Mouse (Mus musculus) heart, postnatal 0 days (tissue): ENCODE measurements around the gene Lasp1. TPM values are rescaled to one million over a fixed set of nuclear protein-coding genes. Genes with fewer than 3 reads are reported as not detected.
"Not testable (repeated sequence)": the region's sequence is repeated elsewhere in the genome, so short reads cannot be mapped to it uniquely, and the experiment has no call there.

Experiments used
- ATAC-seq: fragments of 200-750 bp; cut with Nextera tagmentation; 2 replicates; pipeline ENCODE4 v1.8.0; 2017; ENCODE audit warnings: low read depth, moderate number of reproducible peaks, moderate library complexity; ENCODE audit not compliant: insufficient read depth
- DNase-seq: peaks from one replicate; pipeline ENCODE4 v3.0.0-alpha.2; 2016; ENCODE audit warnings: low spot score
- H3K27ac ChIP-seq: fragments of 300-500 bp; sonication (generic); 2 replicates; pipeline ENCODE4 v1.5.1; 2014; ENCODE audit warnings: low read depth, mild to moderate bottlenecking
- H3K27me3 ChIP-seq: fragments of 300-500 bp; sonication (generic); 2 replicates; pipeline ENCODE4 v1.6.1; 2014; ENCODE audit warnings: low read length, mixed read lengths; ENCODE audit not compliant: control insufficient read depth, insufficient read depth
- H3K36me3 ChIP-seq: fragments of 300-500 bp; sonication (generic); replicated peaks from 2 replicates; pipeline ENCODE4 v1.6.1; 2014; ENCODE audit warnings: low read length, mixed read lengths; ENCODE audit not compliant: control insufficient read depth, insufficient read depth
- H3K4me1 ChIP-seq: fragments of 300-500 bp; sonication (generic); 2 replicates; pipeline ENCODE4 v1.6.1; 2014; ENCODE audit warnings: antibody characterized with exemption; ENCODE audit not compliant: control insufficient read depth, insufficient read depth
- H3K4me2 ChIP-seq: fragments of 300-500 bp; sonication (generic); 2 replicates; pipeline ENCODE4 v1.6.1; 2014; ENCODE audit warnings: low read depth, mild to moderate bottlenecking, low read length, moderate library complexity
- H3K4me3 ChIP-seq: fragments of 300-500 bp; sonication (generic); 2 replicates; pipeline ENCODE4 v1.5.1; 2014; ENCODE audit warnings: low read depth, low read length
- H3K9ac ChIP-seq: fragments of 300-500 bp; sonication (generic); replicated peaks from 2 replicates; pipeline ENCODE4 v1.6.1; 2014; ENCODE audit warnings: low read depth, low read length, mixed read lengths
- H3K9me3 ChIP-seq: fragments of 300-500 bp; sonication (generic); replicated peaks from 2 replicates; pipeline ENCODE4 v1.6.1; 2016; ENCODE audit warnings: low read length; ENCODE audit not compliant: control insufficient read depth
- CTCF ChIP-seq: IDR thresholded peaks from 2 replicates; pipeline ENCODE4 v1.5.1; 2016; ENCODE audit warnings: antibody characterized with exemption, control low read depth, low read depth
- EP300 ChIP-seq: IDR thresholded peaks from 2 replicates; pipeline ENCODE4 v1.6.1; 2016; ENCODE audit warnings: antibody characterized with exemption, low read depth
- WGBS: fragments of 180-500 bp; shearing (Covaris S2); extraction: QIAGEN DNeasy Blood & Tissue Kit; methylation state at CpG from one replicate; pipeline ENCODE4 v1.1.7; 2014; 5-methylcytosine and 5-hydroxymethylcytosine counted together
- polyA plus RNA-seq: library from polyadenylated mRNA; unstranded; fragments of >200 nt; fragmentation: Nextera tagmentation; extraction: Ambion mirVana; gene quantifications from 2 replicates; pipeline ENCODE4 v1.2.1, GENCODE M21; 2015
- total RNA-seq: library from RNA; depleted of rRNA; stranded (reverse); fragments of >200 nt; gene quantifications from 2 replicates; pipeline ENCODE4 v1.2.3, GENCODE M21; 2014; ENCODE audit warnings: low replicate concordance

Lasp1 gene
- total and polyA plus RNA-seq, 2 experiments from 2014 or later = 27.8 to 45.7 TPM

DNA sequence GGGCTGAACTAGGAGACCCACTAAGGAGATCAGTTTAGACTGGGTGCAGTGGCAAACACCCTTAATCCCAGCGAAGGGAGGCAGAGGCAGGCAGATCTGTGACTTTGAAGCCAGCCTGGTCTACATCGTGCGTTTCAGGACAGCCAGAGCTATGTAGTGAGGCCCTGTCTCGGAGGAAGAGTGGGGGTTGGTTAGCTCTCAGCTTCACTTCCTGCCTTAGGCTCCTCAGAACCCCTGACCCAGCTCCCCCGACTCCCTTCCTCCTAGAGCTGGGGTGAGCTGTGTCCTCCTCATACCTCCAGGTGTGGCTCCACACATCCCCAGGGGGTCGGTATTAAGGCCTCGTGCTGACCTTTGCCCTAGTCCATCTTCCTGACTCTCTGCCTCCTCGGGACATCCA lies 37.7 kb downstream of the Lasp1 start:
- Histone ChIP-seq H3K27ac (peak overlapping the region; percentile 62), H3K4me3 (no peak overlapping the region), H3K4me2 (no peak overlapping the region), H3K27me3 (no peaks in the 10 kb centered on the region), H3K36me3 (peaks cover 35% of the 10 kb centered on the region), H3K4me1 (0 out of 2 replicates have a peak, but pooled peaks cover 2% of the 10 kb centered on the region), H3K9ac (peak overlapping the region; percentile 31; the same call in 1 of the 2 replicates), H3K9me3 (no peaks in the 10 kb centered on the region)
- TF ChIP-seq CTCF (no peak), EP300 (no peak)
- 53% methylated on average over 8 of the region's 8 CpGs for WGBS
- DNase-seq (no peak), ATAC-seq (no peak)

DNA sequence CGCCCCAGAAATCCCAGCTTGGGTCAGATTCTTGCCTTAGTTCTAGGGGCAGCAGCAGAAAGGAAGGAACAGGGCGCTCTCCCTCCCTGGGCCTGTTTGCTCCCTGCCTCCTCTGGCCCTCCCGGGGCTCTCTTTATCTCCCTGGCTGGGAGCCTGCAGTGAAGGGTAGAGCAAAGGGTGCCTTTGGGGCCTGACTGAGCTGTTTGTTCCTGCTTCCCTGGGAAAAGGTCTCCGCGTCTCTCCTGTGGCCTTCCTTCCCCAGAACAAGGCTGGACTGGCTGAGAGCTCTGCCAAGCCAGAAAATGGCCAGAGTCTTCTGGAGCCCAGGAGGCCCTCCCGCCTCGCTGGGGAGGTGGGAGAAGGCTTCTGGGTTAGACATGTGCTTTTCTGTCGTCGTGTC lies 38.3 kb downstream of the Lasp1 start:
- 46% methylated on average over 9 of the region's 9 CpGs for WGBS
- Histone ChIP-seq H3K9ac (peak overlapping the region; percentile 31; the same call in 1 of the 2 replicates), H3K27ac (peak overlapping the region; percentile 62), H3K36me3 (peaks cover 35% of the 10 kb centered on the region)
- not testable (repeated sequence) for DNase-seq, H3K9me3 ChIP-seq, H3K4me2 ChIP-seq, H3K4me3 ChIP-seq, H3K4me1 ChIP-seq, H3K27me3 ChIP-seq
- peak; percentile 47; the same call in 1 of the 2 replicates for ATAC-seq

DNA sequence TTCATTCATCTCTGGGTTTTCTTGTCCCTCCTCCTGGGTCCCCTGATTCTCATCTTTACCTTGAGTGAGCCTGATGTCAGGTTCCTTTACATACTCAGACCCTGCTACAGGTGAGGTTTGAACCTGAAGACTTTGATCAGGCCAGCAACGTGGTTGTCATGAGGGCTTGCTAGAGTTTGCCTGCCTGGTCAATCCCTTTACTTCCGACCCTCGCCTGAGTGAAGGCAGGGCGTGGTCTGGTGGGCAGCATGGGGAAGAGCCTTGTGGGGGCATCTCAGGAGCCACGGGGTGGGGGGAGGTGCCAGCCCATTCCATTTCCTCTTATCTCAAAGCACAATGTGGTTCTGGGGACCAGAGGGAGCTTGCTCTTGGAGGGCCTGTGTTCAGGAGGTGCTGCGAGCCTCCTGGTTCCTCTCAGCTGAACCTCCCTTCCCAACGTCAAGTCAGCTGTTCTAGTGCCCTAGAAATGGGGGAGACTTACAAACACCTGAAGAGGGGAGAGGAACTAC lies 38.9 kb downstream of the Lasp1 start:
- H3K9me3 ChIP-seq = no peaks in the 10 kb centered on the region
- H3K4me3 ChIP-seq = no peak overlapping the region
- H3K27me3 ChIP-seq = no peaks in the 10 kb centered on the region
- TF ChIP-seq CTCF (no peak), EP300 (no peak)
- H3K36me3 ChIP-seq = peaks cover 33% of the 10 kb centered on the region
- no peak overlapping the region for H3K4me2 ChIP-seq
- H3K9ac ChIP-seq = no peak overlapping the region
- H3K4me1 ChIP-seq = 0 out of 2 replicates have a peak, but pooled peaks cover 2% of the 10 kb centered on the region
- no peak for ATAC-seq
- DNase-seq = no peak
- WGBS = 72% methylated on average over 7 of the region's 7 CpGs
- H3K27ac ChIP-seq = no peak overlapping the region

DNA sequence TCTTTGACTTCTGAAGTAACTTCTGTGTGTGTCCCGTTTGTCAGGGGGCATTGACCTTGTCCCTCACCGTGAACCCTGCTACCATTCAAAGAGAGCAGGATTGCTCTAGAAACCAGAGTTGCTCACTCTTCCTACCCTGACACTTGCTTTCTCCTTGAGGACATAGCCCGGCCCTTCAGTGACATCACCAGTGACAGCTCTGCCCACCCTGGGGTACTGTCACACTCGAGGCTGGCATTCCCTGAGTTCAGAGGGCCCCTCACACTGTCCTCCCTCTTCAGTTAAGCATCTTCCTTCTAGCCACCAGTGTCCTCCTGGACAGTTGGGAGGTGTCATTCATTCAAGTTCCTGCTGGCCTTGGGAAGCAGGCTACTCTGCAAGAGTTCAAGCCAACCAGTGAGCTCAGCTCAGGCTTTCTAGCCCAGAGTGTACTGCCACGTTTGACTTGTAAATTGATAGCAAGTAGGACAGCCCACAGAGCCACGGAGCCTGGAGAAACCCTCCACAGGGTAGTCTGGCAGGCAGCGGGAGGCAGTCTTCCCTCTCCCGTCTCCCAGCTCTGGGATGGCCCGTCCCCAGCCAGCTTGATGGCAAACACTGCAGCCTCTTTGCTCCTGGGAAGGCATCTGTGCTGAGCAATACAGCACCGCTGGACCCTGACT lies 40.1 kb downstream of the Lasp1 start:
- ATAC-seq (no peak), DNase-seq (no peak)
- no peak overlapping the region for H3K4me2 ChIP-seq
- 0 out of 2 replicates have a peak overlapping the region, but pooled peaks have one; percentile 11 for H3K27ac ChIP-seq
- 45% methylated on average over 10 of the region's 10 CpGs for WGBS
- no peaks in the 10 kb centered on the region for H3K27me3 ChIP-seq
- H3K36me3 ChIP-seq = peaks cover 26% of the 10 kb centered on the region
- TF ChIP-seq CTCF (no peak), EP300 (no peak)
- no peak overlapping the region for H3K4me3 ChIP-seq
- H3K4me1 ChIP-seq = 0 out of 2 replicates have a peak, but pooled peaks cover 2% of the 10 kb centered on the region
- no peaks in the 10 kb centered on the region for H3K9me3 ChIP-seq
- H3K9ac ChIP-seq = no peak overlapping the region

DNA sequence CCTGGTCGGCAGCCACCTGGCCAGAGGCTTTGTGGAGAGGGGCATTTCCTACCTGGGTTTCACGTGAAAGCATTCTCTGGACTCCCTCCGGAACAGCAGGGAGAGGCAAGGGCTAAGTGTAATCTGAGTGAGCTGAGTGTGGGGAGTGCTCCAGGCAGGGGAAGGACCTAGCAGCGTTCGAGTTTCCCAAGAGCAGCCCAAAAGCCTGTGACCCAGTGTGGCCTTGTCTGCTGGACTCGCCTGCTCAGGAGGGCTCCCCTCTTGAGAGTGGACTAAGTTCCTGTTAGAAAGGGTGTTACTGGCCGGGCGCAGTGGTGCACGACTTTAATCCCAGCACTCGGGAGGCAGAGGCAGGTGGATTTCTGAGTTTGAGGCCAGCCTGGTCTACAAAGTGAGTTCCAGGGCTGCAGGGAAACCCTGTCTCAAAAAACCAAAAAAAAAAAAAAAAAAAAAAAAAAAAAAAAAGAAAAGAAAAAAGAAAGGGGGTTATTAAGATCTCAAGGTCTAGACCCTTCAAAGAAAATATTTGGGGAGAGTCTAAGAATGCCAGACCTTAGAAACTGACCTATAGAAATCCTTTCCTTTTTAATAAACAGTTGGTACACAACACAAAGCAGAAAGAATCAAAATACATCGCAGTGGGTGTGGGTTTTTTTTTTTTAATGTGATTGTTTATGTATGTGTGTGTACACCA lies 40.8 kb downstream of the Lasp1 start:
- H3K9ac ChIP-seq = no peak overlapping the region
- no peaks in the 10 kb centered on the region for H3K27me3 ChIP-seq
- H3K36me3 ChIP-seq = peaks cover 19% of the 10 kb centered on the region
- ATAC-seq (no peak), DNase-seq (no peak)
- WGBS = 55% methylated on average over 11 of the region's 11 CpGs
- no peak overlapping the region for H3K4me2 ChIP-seq
- 0 out of 2 replicates have a peak, but pooled peaks cover 2% of the 10 kb centered on the region for H3K4me1 ChIP-seq
- 0 out of 2 replicates have a peak overlapping the region, but pooled peaks have one; percentile 11 for H3K27ac ChIP-seq
- no peak for TF ChIP-seq EP300
- no peak for TF ChIP-seq CTCF
- H3K4me3 ChIP-seq = no peak overlapping the region
- no peaks in the 10 kb centered on the region for H3K9me3 ChIP-seq
